Mouse (Mus musculus) heart, postnatal 0 days (tissue): ENCODE results near the gene Col4a2.

Source experiments
- CTCF ChIP-seq: IDR thresholded peaks from 2 replicates; pipeline ENCODE4 v1.5.1; 2016; ENCODE audit warnings: antibody characterized with exemption, control low read depth, low read depth
- EP300 ChIP-seq: IDR thresholded peaks from 2 replicates; pipeline ENCODE4 v1.6.1; 2016; ENCODE audit warnings: antibody characterized with exemption, low read depth

- TF ChIP-seq CTCF (no peak), EP300 (no peak; the same call in 1 of the 2 replicates)
Observed at GRCm38 (mm10) chr8:11331561-11331960, 19.0 kb downstream of the Col4a2 start.
